Mouse (Mus musculus) kidney, adult 18-20 months (tissue): Measurements from ENCODE around the gene Snrpn.
"Not testable (repeated sequence)": the region's sequence is repeated elsewhere in the genome, so short reads cannot be mapped to it uniquely, and the experiment has no call there.

Source experiments
- DNase-seq: peaks from one replicate; pipeline ENCODE4 v3.0.0; 2021

The Snrpn gene

GRCm38 (mm10) chr7:60139742-60140480 is at the start of gene Snrpn:
Snrpn (minus strand) TSS chr7:60140219.
- no peak for DNase-seq

GRCm38 (mm10) chr7:60170250-60171185 is 30.5 kb upstream of the Snrpn start:
- no peak for DNase-seq

- DNase-seq: no peak
These were observed 14.7 kb downstream of the Snrpn start for GRCm38 (mm10) chr7:60125332-60125731.

- DNase-seq: not testable (repeated sequence)
These were observed 16.9 kb downstream of the Snrpn start for GRCm38 (mm10) chr7:60123086-60123624.

- no peak for DNase-seq
These were observed 17.5 kb downstream of the Snrpn start for GRCm38 (mm10) chr7:60122434-60123085.

GRCm38 (mm10) chr7:60097154-60097859 is 42.7 kb downstream of the Snrpn start:
- DNase-seq: no peak

GRCm38 (mm10) chr7:60076301-60076700 is 63.7 kb downstream of the Snrpn start:
- DNase-seq: no peak

- no peak for DNase-seq
These were observed 92.4 kb downstream of the Snrpn start for GRCm38 (mm10) chr7:60047481-60048201.

- DNase-seq: no peak
These were observed 126.8 kb downstream of the Snrpn start for GRCm38 (mm10) chr7:60013186-60013585.

- DNase-seq: no peak
These were observed 132.2 kb downstream of the Snrpn start for GRCm38 (mm10) chr7:60007727-60008360.

- DNase-seq: no peak
These were observed 133.8 kb downstream of the Snrpn start for GRCm38 (mm10) chr7:60006262-60006661.

- peak; percentile 66 for DNase-seq
These were observed 135.3 kb downstream of the Snrpn start, which contains the start of the genes Snurf and Gm38393 for GRCm38 (mm10) chr7:60004606-60005330. Snurf (minus strand) TSS chr7:60005049. Gm38393 (minus strand) TSS chr7:60005064.

- peak; percentile 26 for DNase-seq
These were observed 136.0 kb downstream of the Snrpn start for GRCm38 (mm10) chr7:60003921-60004605.

GRCm38 (mm10) chr7:60003006-60003865 is 136.8 kb downstream of the Snrpn start:
- no peak for DNase-seq

GRCm38 (mm10) chr7:59978646-59979045 is 161.4 kb downstream of the Snrpn start:
- no peak for DNase-seq
